ENCODE assay signal across 9 mouse cellular contexts in the genomic region with DNA sequence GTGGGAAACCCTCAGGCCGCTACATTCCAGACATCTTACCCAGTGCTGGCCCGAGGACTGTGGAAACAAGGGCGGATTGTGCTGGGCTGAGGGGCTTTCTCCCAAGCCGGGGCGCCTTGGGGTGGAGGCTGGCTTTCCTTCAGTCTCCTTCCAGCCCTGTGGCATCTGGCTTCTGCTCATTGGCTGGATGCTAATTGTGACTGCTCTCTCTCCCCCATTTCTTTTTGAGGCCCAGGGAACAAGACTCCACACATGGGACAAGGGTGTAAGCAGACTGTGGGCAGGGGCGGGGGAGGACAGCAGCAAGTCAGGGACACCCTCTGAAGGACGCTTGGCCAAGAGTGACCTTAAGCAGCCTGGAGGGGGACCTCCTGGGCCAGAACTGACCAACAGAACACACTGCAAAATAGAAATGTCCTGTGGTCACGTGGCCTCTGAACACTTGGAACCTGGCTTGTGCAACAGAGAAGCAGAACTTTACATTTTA. TPM values are rescaled to one million over a fixed set of nuclear protein-coding genes. Genes with fewer than 3 reads are reported as not detected.
DNase-seq lines count a peak whose midpoint lies in the region; ATAC-seq and TF ChIP-seq lines count a peak whose summit lies in the region.
"Had no signal": no experiment of that assay in that cellular context is flagged by ENCODE, and none has a peak within 500 bp of the region (broad histone marks: within the 10 kb centered on the region; RNA-seq: fewer than 3 reads in every experiment).

No protein-coding gene starts in this region.

- DNase-seq in heart, postnatal 25 days (ENCODE audit: low spot score), result no peak
- DNase-seq in Patski (ENCODE audit: low read depth, low spot score), result no peak
- DNase-seq in heart, postnatal 10 days, result peak; percentile 30 to 32
- peak; percentile 65 for DNase-seq in limb, embryonic 14.5 days (ENCODE audit: low spot score)
- DNase-seq in left cerebral cortex, postnatal 14 days (ENCODE audit: low spot score in 2 of 2), result no peak
- no peak for DNase-seq in right cerebral cortex, postnatal 4 days

- H3K9me3 ChIP-seq in heart, embryonic 11.5 days (replicated peaks; ENCODE audit: control insufficient read depth, low read length), result no peaks in the 10 kb centered on the region
- H3K9me3 ChIP-seq in limb, embryonic 14.5 days (ENCODE audit: control insufficient read depth, low read length), result no peaks in the 10 kb centered on the region
- no peaks in the 10 kb centered on the region for H3K9me3 ChIP-seq in stomach, embryonic 16.5 days (replicated peaks; ENCODE audit: control insufficient read depth, low read length)

- TF ChIP-seq POLR2A in limb, embryonic 14.5 days (IDR thresholded peaks at IDR 0.05; ENCODE audit: borderline replicate concordance, extremely low read depth, insufficient read depth, insufficient read length), result no peak

- ATAC-seq in heart, embryonic 11.5 days (replicated peaks; ENCODE audit: insufficient number of reproducible peaks, low FRiP score, low TSS enrichment), result no peak
- ATAC-seq in Patski, result peak; percentile 28
- peak; percentile 56 for ATAC-seq in limb, embryonic 14.5 days (ENCODE audit: low FRiP score, low read depth)
- peak; percentile 30; the same call in 1 of the 2 replicates for ATAC-seq in stomach, embryonic 16.5 days (ENCODE audit: insufficient read depth, low FRiP score)

- CTCF ChIA-PET in Patski (lab: Charles Lee), result interaction anchor here (0.8 to 1.3 kb wide), 2 partner anchors 24 to 54 kb away, joined by 3 read pairs; no protein-coding TSS in a partner anchor

- peak overlapping the region; percentile 93 for H3K27ac ChIP-seq in heart, embryonic 11.5 days (ENCODE audit: low read depth, low read length)
- peak overlapping the region; percentile 86 for H3K27ac ChIP-seq in limb, embryonic 14.5 days (replicated peaks; ENCODE audit: low read depth, low read length)
- peak overlapping the region; percentile 66 for H3K27ac ChIP-seq in stomach, embryonic 16.5 days (ENCODE audit: low read length)

- H3K9ac ChIP-seq in heart, embryonic 11.5 days (ENCODE audit: low read depth, low read length), result peak overlapping the region; percentile 59
- H3K9ac ChIP-seq in limb, embryonic 14.5 days (ENCODE audit: low read depth, low read length, severe bottlenecking), result 0 out of 2 replicates have a peak overlapping the region, but pooled peaks have one; percentile 21
- peak overlapping the region; percentile 60 for H3K9ac ChIP-seq in stomach, embryonic 16.5 days (ENCODE audit: low read length)

- H3K4me2 ChIP-seq in heart, embryonic 11.5 days, result peak overlapping the region; percentile 35
- H3K4me2 ChIP-seq in limb, embryonic 14.5 days (replicated peaks; ENCODE audit: low read depth, low read length, severe bottlenecking), result peak overlapping the region; percentile 16
- H3K4me2 ChIP-seq in stomach, embryonic 16.5 days (ENCODE audit: low read depth, low read length), result no peak overlapping the region

- in situ Hi-C loops in Patski (cut with MboI; ENCODE audit: low pct_unique_long_range_greater_than_20kb), result loop anchor here (5.0 kb wide), 1 partner anchor 54 kb away; no protein-coding TSS in a partner anchor

- H3K4me1 ChIP-seq in heart, embryonic 11.5 days (ENCODE audit: control insufficient read depth, insufficient read depth, low read length), result peaks cover 33% of the 10 kb centered on the region
- peaks cover 32% of the 10 kb centered on the region for H3K4me1 ChIP-seq in limb, embryonic 14.5 days (ENCODE audit: control insufficient read depth, insufficient read depth, low read length)
- H3K4me1 ChIP-seq in stomach, embryonic 16.5 days (ENCODE audit: control insufficient read depth, insufficient read depth, low read length), result peaks cover 30% of the 10 kb centered on the region

- 14% methylated on average over 8 of the region's 8 CpGs for WGBS in heart, embryonic 11.5 days (ENCODE audit: insufficient replicate concordance)
- WGBS in limb, embryonic 14.5 days, result 23% methylated on average over 8 of the region's 8 CpGs
- WGBS in stomach, embryonic 16.5 days, result 39% methylated on average over 8 of the region's 8 CpGs

- no peaks in the 10 kb centered on the region for H3K36me3 ChIP-seq in heart, embryonic 11.5 days (ENCODE audit: control insufficient read depth, insufficient read depth, low read length)
- H3K36me3 ChIP-seq in limb, embryonic 14.5 days (ENCODE audit: control insufficient read depth, insufficient read depth, low read length), result no peaks in the 10 kb centered on the region
- no peaks in the 10 kb centered on the region for H3K36me3 ChIP-seq in stomach, embryonic 16.5 days (ENCODE audit: control insufficient read depth, insufficient read depth, low read length)

- H3K27me3 ChIP-seq in heart, embryonic 11.5 days (ENCODE audit: control insufficient read depth, insufficient read depth, low read length), result no peaks in the 10 kb centered on the region
- H3K27me3 ChIP-seq in Patski, result no peaks in the 10 kb centered on the region
- no peaks in the 10 kb centered on the region for H3K27me3 ChIP-seq in limb, embryonic 14.5 days (ENCODE audit: control insufficient read depth, insufficient read depth, low read length)
- no peaks in the 10 kb centered on the region for H3K27me3 ChIP-seq in stomach, embryonic 16.5 days (ENCODE audit: control insufficient read depth, insufficient read depth, low read length)

- no peak for TF ChIP-seq CTCF in Patski (IDR thresholded peaks at IDR 0.05)

- POLR2A ChIA-PET in Patski (lab: Charles Lee), result interaction anchor here (1.3 kb wide), 1 partner anchor 19 kb away, joined by 4 read pairs; no protein-coding TSS in a partner anchor

- no peak overlapping the region for H3K4me3 ChIP-seq in heart, embryonic 11.5 days (ENCODE audit: low read depth, low read length)
- H3K4me3 ChIP-seq in limb, embryonic 14.5 days (replicated peaks; ENCODE audit: low read length), result no peak overlapping the region
- H3K4me3 ChIP-seq in stomach, embryonic 16.5 days (replicated peaks; ENCODE audit: low read length), result no peak overlapping the region

- intact Hi-C loops in heart, postnatal 25 days (cut with DNase I), result loop anchor here (2.0 kb wide), 1 partner anchor 52 kb away; no protein-coding TSS in a partner anchor
- intact Hi-C loops in heart, postnatal 10 days (cut with DNase I), result loop anchor here (10.0 kb wide), 1 partner anchor 296 kb away; a partner anchor contains a TSS
- intact Hi-C loops in left cerebral cortex, postnatal 14 days (cut with DNase I), result loop anchor here (5.0 kb wide), 2 partner anchors 54 to 104 kb away; a partner anchor contains a TSS

RNA-seq across cellular contexts. Expression of a gene that starts 3.7 kb away (rescaled TPM):
- 0.55 and 0.87 TPM in 2 replicates for polyA plus RNA-seq in heart, embryonic 11.5 days (2014; fragmentation: Nextera tagmentation; extraction: Ambion mirVana)
- total RNA-seq in heart, postnatal 25 days (2021), result not detected
- polyA plus RNA-seq in Patski (2021), result 0.14 TPM
- total RNA-seq in heart, postnatal 10 days (2021), result not detected
- polyA plus RNA-seq in limb, embryonic 14.5 days (2012; rRNA removed), result not detected in 2 replicates
- 0.75 and 0.89 TPM in 2 replicates for polyA plus RNA-seq in limb, embryonic 14.5 days (2014; fragmentation: Nextera tagmentation; extraction: Ambion mirVana)
- polyA plus RNA-seq in stomach, embryonic 16.5 days (2015; fragmentation: Nextera tagmentation; extraction: Ambion mirVana), result 1.2 and 1.4 TPM in 2 replicates
- not detected for total RNA-seq in left cerebral cortex, postnatal 14 days (2021)
- total RNA-seq: neutrophil, adult 5-6 weeks had no signal

RNA-seq across cellular contexts. Expression of a gene that starts 28.2 kb away (rescaled TPM):
- 94.0 and 96.7 TPM in 2 replicates for polyA plus RNA-seq in heart, embryonic 11.5 days (2014; fragmentation: Nextera tagmentation; extraction: Ambion mirVana)
- 100 to 1,000 TPM; 273 to 280 TPM for total RNA-seq in heart, postnatal 25 days (2021)
- polyA plus RNA-seq in Patski (2021), result 166 TPM
- 100 to 1,000 TPM; 228 to 275 TPM for total RNA-seq in heart, postnatal 10 days (2021)
- polyA plus RNA-seq in limb, embryonic 14.5 days (2012; rRNA removed), result 42.9 and 47.0 TPM in 2 replicates
- polyA plus RNA-seq in limb, embryonic 14.5 days (2014; fragmentation: Nextera tagmentation; extraction: Ambion mirVana), result 43.5 and 45.3 TPM in 2 replicates
- 44.9 and 46.0 TPM in 2 replicates for polyA plus RNA-seq in stomach, embryonic 16.5 days (2015; fragmentation: Nextera tagmentation; extraction: Ambion mirVana)
- 100 to 1,000 TPM; 151 to 169 TPM for total RNA-seq in left cerebral cortex, postnatal 14 days (2021)

Comparison
In these comparisons a context has a peak if more than half of its experiments do, and no peak if none do; other contexts are left out.
1. DNase-seq: peak in heart, postnatal 10 days (2 of 2) and limb, embryonic 14.5 days (single experiment); none in heart, postnatal 25 days (single experiment), Patski (single experiment), left cerebral cortex, postnatal 14 days (0 of 2) and right cerebral cortex, postnatal 4 days (single experiment).
2. Peak in every context shown above with its lines, with median percentiles within 50 percentile points of each other: H3K27ac ChIP-seq and H3K9ac ChIP-seq.